Mouse (Mus musculus): ENCODE measurements around the gene Parp6. TPM values are rescaled to one million over a fixed set of nuclear protein-coding genes. Genes with fewer than 3 reads are reported as not detected.

Parp6 gene
- polyA plus RNA-seq (2014; fragmentation: Illumina TruSeq; extraction: RNeasy Lipid Tissue Mini Kit (QIAGEN cat#74804); ENCODE audit: low read depth, low replicate concordance): 24.4 TPM

DNA sequence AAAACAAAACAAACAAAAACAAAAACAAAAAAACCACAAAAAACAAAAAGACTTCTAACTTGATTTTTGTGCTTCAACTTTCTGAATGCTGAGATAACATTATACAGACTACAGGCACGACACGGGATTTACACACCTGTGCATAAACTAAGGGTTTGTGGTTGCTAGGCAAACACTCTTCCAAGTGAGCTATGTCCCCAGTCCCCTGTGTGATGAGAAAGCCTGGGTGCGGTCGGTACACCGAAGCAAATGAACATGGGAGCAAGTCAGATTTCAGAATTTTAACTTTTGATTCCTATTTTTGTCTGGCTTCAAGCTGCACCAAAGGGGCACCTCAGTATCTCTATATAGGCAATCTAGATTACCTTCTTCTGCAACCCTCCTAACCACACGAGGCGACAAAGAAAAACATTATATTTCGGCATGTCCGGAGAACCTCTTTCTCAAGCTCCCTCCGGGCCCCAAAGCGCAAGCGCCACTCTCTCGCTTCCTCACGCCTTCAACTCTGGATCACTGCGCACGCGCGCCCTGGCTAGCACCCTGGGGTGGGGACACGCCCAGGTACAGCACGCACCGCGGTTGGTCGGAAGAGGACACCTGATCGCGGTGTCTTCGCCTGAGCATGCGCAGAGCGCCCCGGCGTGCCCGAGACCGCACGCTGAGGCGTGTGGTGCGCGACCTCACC is at the start of gene Parp6:
Gene Parp6 (plus strand): TSS at position 663 of the 685 bp plus-strand sequence.

GRCm38 (mm10) chr9:59577844-59578504 is 39.1 kb upstream of the Parp6 start, which contains the start of gene Celf6:
Gene Celf6, plus strand, starts transcription at chr9:59577917.

GRCm38 (mm10) chr9:59655958-59656634 is 39.0 kb downstream of the Parp6 start, which contains the start of gene Pkm:
Gene Pkm, plus strand, starts transcription at chr9:59656368.

DNA sequence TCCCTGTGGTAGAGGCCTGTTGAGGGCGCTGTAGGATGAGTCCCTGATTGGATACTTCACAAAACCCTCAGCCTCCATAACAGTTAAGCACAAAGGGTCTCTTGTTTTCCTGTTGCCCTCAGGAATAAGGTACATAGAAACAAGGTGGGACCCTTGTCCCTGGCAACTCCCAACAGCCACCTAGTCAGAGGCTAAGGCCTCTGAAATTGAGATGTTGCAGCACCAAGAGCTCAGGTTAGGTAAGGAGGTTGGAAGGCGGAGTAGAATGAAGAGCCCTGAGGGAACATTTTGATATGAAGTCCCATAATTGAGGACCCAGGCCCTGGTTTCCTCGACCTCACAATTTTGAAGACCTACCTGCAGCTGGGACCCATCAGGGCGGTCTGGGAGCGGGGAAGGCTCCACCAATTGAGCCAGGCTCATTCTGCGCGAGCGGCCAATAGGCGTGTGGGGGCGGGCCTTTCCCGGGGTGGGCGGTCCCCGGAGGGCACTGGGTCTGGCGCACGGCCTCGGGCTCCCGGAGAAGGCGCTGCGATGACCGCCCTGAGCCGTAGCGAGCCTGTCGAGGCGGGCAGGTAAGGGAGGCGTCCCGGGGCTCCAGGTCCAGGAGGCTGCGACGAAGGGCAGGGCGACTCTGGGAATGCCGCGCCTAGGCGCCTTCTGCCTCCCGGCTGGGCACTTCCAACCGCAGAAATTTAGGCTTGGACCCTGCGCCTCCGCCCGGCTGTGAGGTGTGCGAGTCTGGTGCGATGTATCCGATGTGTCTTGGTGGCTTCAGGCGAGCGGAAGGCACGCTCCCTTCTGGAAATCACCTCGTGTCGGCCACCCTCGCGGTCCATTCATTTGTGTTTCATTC is 62.8 kb downstream of the Parp6 start, which contains the start of gene Gramd2:
Gene Gramd2 (plus strand): TSS at position 467 of the 856 bp plus-strand sequence.

Other genes with a start within 250 kb of the Parp6 start
- 37.5 TPM for gene Arih1, start 130.7 kb upstream of the Parp6 start, polyA plus RNA-seq (2014; fragmentation: Illumina TruSeq; extraction: RNeasy Lipid Tissue Mini Kit (QIAGEN cat#74804); ENCODE audit: low read depth, low replicate concordance)
- 116 TPM for gene Hexa, start 77.7 kb upstream of the Parp6 start, polyA plus RNA-seq (2014; fragmentation: Illumina TruSeq; extraction: RNeasy Lipid Tissue Mini Kit (QIAGEN cat#74804); ENCODE audit: low read depth, low replicate concordance)
- 2.3 TPM for gene Tmem202, start 77.4 kb upstream of the Parp6 start, polyA plus RNA-seq (2014; fragmentation: Illumina TruSeq; extraction: RNeasy Lipid Tissue Mini Kit (QIAGEN cat#74804); ENCODE audit: low read depth, low replicate concordance)
- not detected for gene Celf6, start 39.4 kb upstream of the Parp6 start, polyA plus RNA-seq (2014; fragmentation: Illumina TruSeq; extraction: RNeasy Lipid Tissue Mini Kit (QIAGEN cat#74804); ENCODE audit: low read depth, low replicate concordance)
- gene Pkm, start 39.1 kb downstream of the Parp6 start, polyA plus RNA-seq (2014; fragmentation: Illumina TruSeq; extraction: RNeasy Lipid Tissue Mini Kit (QIAGEN cat#74804); ENCODE audit: low read depth, low replicate concordance): 325 TPM
- 26.5 TPM for gene Gramd2, start 62.9 kb downstream of the Parp6 start, polyA plus RNA-seq (2014; fragmentation: Illumina TruSeq; extraction: RNeasy Lipid Tissue Mini Kit (QIAGEN cat#74804); ENCODE audit: low read depth, low replicate concordance)
- 10.4 TPM for gene Senp8, start 133.4 kb downstream of the Parp6 start, polyA plus RNA-seq (2014; fragmentation: Illumina TruSeq; extraction: RNeasy Lipid Tissue Mini Kit (QIAGEN cat#74804); ENCODE audit: low read depth, low replicate concordance)
- 8.3 TPM for gene Myo9a, start 133.6 kb downstream of the Parp6 start, polyA plus RNA-seq (2014; fragmentation: Illumina TruSeq; extraction: RNeasy Lipid Tissue Mini Kit (QIAGEN cat#74804); ENCODE audit: low read depth, low replicate concordance)

Measured in adipose tissue, adult 10 weeks (tissue).